Mouse (Mus musculus) gastrocnemius, adult 8-10 months (tissue): ENCODE data around the gene Rilp. TPM values are rescaled to one million over a fixed set of nuclear protein-coding genes. Genes with fewer than 3 reads are reported as not detected.
A peak's percentile ranks its signal among the peaks of the same experiment; 100 is the strongest.

Experiments
- DNase-seq, 2 experiments: peaks; one replicate each; pipeline ENCODE4 v3.0.0; 2022; ENCODE audit warnings: low spot score in 2 of 2
- total RNA-seq, 4 experiments: library from RNA; stranded (reverse); gene quantifications; 2 replicates each; pipeline ENCODE4 v1.2.4; 2022

Rilp gene
- total RNA-seq: 10 to 100 TPM; 28.7 to 34.0 (median 30.9) TPM

GRCm38 (mm10) chr11:75509741-75510626, at the start of gene Rilp:
Gene Rilp, plus strand, starts transcription at chr11:75510094.
- peak; percentile 83 to 89 for DNase-seq

DNA sequence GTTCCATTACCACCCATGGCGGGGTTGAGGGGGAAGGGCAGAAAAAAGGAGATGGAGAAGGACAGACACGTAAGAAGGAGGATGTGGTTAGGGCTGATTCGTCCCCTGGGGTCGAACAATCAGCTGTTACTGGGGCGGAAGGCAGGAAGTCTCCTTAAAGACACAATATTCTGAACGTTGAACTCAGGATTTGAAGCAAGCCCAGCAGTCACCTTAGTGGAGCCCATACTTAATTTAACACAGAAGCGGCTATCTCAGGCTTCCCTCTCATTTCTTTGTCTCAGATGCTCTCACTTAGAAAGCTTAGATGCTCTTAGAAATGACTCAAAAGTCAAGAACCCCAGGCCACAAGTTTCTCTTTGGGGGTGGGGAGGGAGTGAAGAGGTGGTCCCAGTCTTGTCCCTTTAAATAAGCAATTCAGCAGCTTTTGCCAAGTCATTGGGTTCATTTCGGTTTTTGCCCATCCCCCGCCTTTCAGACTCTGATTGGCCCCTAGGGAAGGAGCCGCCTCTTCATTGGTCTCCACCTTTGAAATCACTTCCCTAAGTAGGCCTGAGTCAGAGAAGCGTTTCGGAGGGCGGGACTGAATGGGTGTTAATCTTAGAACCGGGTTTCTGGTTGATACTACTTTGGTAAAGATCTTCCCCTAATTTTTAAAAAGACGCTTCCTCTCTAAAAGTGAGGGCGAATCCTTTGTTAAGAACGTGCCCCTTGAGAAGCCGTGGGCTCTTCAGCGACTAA, 49.6 kb upstream of the Rilp start:
- peak; percentile 89 to 90 for DNase-seq

GRCm38 (mm10) chr11:75460844-75461742, 48.8 kb upstream of the Rilp start, which contains the start of gene Tlcd2:
Gene Tlcd2, plus strand, starts transcription at chr11:75461715.
- peak; percentile 99 to 100 for DNase-seq

GRCm38 (mm10) chr11:75461743-75462252, 48.1 kb upstream of the Rilp start:
- no peak for DNase-seq

GRCm38 (mm10) chr11:75462253-75462783, 47.6 kb upstream of the Rilp start:
- DNase-seq: peak; percentile 92 to 95

GRCm38 (mm10) chr11:75462865-75463336, 47.0 kb upstream of the Rilp start:
- peak; percentile 87 to 94 for DNase-seq

DNA sequence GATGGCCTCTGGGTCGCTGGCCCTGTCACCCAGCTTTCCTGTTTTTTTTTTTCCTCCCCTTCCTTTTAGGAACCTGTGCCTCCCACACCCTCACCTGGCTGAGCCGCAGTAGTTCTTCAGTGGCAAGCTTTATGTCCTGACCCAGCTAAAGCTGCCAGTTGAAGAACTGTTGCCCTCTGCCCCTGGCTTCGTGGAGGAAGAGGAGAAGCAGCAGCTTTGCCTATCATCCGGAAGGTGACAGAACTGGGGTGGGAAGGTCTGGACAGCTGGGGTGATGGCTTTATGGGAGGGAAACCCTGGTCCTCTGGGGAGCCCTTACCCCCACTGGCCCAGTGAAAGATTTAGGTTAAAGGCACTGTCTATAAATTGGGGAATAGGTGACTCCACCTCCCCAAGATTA, 46.3 kb upstream of the Rilp start:
- DNase-seq: no peak

DNA sequence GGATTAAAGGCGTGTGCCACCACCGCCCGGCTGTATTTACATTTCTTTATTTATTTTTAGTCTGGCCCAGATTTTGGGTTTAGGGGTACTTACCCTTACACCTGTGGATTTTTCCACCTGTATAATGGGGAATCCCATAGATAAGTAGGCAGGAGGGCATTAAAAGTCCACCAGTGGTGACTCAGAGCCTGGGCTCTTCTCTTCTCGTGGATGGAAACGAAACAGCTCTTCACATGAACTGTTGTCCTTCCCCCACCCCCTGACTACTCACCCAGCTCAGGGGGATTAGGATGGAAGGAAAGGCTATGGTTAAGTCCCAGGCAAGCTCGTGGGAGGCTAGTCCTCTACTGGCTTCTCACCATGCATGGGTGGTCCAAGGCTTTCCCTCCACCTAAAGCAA, 45.5 kb upstream of the Rilp start:
- DNase-seq: no peak

- DNase-seq: no peak
Observed at GRCm38 (mm10) chr11:75465051-75465450, 44.8 kb upstream of the Rilp start.

- no peak for DNase-seq
Observed at GRCm38 (mm10) chr11:75466731-75467505, 43.0 kb upstream of the Rilp start.

GRCm38 (mm10) chr11:75467512-75468215, 42.2 kb upstream of the Rilp start:
- DNase-seq: peak; percentile 51 to 67

- no peak for DNase-seq
Observed at GRCm38 (mm10) chr11:75468410-75468809, 41.5 kb upstream of the Rilp start.

GRCm38 (mm10) chr11:75469261-75469660, 40.6 kb upstream of the Rilp start:
- DNase-seq: no peak

GRCm38 (mm10) chr11:75470675-75471074, 39.2 kb upstream of the Rilp start:
- DNase-seq: no peak

DNA sequence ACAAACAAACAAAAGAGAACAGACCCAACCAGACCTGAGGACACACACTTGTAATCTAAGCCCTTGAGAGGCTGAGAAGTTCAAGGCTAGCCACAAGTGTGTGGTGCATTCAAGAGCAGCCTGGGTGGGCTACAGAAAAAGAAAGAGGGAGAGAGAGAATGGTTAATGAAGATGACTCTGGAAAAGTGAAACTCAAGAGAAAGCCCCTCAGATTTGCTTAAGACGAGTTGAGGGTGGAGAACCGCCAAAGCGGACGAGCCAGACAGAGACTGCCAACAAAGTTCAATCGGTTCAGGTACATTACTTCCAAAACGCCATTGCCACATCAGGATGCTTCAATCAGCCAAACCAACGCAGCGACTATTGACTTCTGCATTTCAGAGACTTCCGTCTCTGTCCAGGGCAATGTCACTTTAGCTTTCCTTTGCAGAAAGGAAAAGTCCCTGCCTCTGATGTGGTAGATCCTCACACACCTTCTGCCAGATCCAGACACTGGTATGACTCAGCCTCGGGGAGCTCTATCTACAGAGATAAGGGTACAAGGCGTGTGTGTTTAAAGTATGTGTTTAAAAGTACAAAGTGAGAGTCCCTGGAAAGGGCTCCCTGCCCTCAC, 37.3 kb upstream of the Rilp start:
- no peak for DNase-seq

DNA sequence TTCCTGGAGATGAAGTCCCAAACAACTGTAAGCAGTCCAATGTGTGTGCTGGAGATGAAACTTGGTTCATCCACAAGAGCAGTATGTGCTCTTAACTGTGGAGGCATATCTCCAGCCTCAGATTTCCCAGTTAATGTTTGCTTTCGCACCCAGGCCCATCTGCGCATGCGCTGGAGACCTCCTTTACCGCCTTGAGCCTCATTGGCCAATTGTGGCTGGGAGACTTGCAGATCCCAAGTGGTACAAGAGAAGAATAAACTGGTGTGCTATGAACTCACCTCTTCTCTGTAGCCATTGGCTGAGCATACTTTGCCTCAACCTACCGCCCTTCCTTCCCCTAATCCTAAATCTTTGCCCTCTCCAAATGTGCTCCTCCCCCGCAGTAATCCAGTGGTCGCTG, 36.5 kb upstream of the Rilp start:
- no peak for DNase-seq

- DNase-seq: no peak
Observed at GRCm38 (mm10) chr11:75486192-75486591, 23.7 kb upstream of the Rilp start.

- DNase-seq: peak; percentile 95 to 97
Observed at GRCm38 (mm10) chr11:75486601-75487285, 23.2 kb upstream of the Rilp start, which contains the start of gene Prpf8. Gene Prpf8, plus strand, starts transcription at chr11:75486816.
